Mouse (Mus musculus): ENCODE results near the gene Zranb2. TPM values are rescaled to one million over a fixed set of nuclear protein-coding genes. Genes with fewer than 3 reads are reported as not detected.

Zranb2 gene
- polyA plus RNA-seq, 1 experiment from 2014 or later, result 103 TPM

DNA sequence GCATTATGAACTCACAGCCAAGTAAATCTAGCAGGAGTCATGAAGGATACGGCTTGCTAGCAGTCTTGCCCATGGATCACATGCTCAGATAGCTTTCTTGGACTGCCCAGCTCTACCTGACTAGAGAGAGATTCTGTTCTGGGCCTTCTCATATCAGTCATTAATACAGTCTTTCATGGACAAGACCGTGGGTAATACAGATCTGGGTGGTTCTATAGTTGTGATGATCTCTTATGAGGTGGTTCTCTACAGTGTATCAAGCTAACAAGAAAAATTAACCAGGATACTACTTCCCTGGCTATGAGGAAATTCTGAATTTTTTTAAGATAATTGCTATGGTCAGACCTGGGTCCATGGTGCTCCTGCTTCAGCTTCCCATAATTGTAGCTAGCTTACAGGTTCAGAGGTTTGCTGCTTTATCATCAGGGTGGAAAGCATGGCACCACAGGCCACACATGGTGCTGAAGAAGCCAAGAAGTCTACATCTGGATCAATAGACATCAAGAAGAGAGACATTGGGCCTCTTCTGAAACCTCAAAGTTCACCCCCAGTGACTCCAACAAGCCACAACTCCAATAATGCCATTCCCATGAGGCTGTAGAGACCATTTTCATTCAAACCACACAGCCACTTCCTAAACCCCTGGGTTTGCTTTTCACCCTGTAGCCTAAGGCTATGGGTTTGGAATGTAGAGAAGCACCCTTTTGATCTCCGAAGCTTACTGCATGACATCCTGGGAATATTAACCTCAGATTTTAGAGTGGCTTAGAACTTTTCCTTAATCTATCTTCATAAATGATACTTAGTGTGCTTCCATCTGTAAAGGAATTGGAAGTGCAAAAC, 16.0 kb downstream of the Zranb2 start:
- Histone ChIP-seq H3K4me2 (no peak overlapping the region), H3K4me1 (replicated peaks) (no peaks in the 10 kb centered on the region), H3K27me3 (no peaks in the 10 kb centered on the region), H3K27ac (replicated peaks) (no peak overlapping the region), H3K36me3 (peaks cover 47% of the 10 kb centered on the region), H3K9me3 (no peaks in the 10 kb centered on the region), H3K4me3 (no peak overlapping the region), H3K9ac (no peak overlapping the region)
- ATAC-seq (ENCODE audit: low read depth), result no peak
- WGBS, result 96% methylated on average over 3 of the region's 3 CpGs

DNA sequence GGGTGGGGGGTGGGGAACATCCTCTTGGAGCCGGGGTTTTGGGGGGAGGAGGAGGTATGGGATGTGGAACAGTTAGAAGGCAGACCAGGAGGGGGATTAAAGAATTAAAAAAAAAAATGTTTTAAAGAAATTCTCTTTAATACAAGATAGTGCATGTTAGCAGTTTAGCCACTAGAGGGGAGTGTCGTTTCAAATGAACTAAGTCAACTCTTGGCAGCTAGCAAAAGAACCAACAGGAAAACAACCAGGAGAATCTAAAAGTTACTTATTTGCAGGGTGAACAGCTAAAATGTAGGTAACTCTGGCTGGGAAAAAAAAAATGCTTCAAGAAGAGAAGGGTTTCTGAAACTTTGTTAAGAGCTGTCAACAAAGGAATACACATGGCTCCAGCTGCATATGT, 31.2 kb downstream of the Zranb2 start:
- WGBS, result 11% methylated on average over 2 of the region's 2 CpGs
- Histone ChIP-seq H3K4me1 (replicated peaks) (peaks cover 14% of the 10 kb centered on the region), H3K4me3 (no peak overlapping the region), H3K36me3 (no peaks in the 10 kb centered on the region), H3K27ac (replicated peaks) (no peak overlapping the region), H3K4me2 (no peak overlapping the region), H3K9ac (no peak overlapping the region), H3K9me3 (no peaks in the 10 kb centered on the region), H3K27me3 (peaks cover 49% of the 10 kb centered on the region)
- ATAC-seq (ENCODE audit: low read depth), result peak; percentile 13; the same call in 1 of the 2 replicates

DNA sequence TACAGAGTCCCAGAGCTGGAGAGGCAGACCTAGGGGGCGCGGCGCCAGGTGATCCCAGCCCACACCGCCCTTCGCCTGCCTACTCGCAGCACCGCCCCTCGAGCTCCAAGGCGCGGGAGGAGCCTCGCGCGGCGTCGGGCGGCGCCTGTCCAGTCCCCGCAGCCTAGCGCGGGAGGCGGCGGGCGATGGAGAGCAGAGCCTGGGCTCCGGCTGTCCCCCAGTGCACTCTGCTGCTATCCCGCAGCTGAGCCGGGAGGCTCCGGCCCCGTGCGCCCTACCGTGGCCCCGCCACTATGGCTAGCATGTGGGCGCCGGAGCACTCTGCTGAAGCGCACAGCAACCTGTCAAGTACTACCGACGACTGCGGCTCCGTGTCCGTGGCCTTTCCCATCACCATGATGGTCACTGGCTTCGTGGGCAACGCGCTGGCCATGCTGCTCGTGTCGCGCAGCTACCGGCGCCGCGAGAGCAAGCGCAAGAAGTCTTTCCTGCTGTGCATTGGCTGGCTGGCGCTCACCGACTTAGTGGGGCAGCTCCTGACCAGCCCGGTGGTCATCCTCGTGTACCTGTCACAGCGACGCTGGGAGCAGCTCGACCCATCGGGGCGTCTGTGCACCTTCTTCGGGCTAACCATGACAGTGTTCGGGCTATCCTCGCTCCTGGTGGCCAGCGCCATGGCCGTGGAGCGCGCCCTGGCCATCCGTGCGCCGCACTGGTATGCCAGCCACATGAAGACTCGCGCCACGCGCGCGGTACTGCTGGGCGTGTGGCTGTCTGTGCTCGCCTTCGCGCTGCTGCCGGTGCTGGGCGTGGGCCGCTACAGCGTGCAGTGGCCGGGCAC, 33.0 kb downstream of the Zranb2 start, which contains the start of gene Ptger3:
Ptger3 (plus strand) TSS at position 168 of the 841 bp plus-strand sequence.
- Histone ChIP-seq H3K36me3 (no peaks in the 10 kb centered on the region), H3K9me3 (no peaks in the 10 kb centered on the region), H3K9ac (peak within 1 kb of the TSS; percentile 60), H3K4me1 (replicated peaks) (peaks cover 14% of the 10 kb centered on the region), H3K27me3 (peaks cover 49% of the 10 kb centered on the region), H3K27ac (replicated peaks) (no peak within 1 kb of the TSS), H3K4me2 (peak within 1 kb of the TSS; percentile 83), H3K4me3 (peak within 1 kb of the TSS; percentile 47)
- peak; percentile 76 for ATAC-seq (ENCODE audit: low read depth)
- 1% methylated on average over 84 of the region's 84 CpGs for WGBS

DNA sequence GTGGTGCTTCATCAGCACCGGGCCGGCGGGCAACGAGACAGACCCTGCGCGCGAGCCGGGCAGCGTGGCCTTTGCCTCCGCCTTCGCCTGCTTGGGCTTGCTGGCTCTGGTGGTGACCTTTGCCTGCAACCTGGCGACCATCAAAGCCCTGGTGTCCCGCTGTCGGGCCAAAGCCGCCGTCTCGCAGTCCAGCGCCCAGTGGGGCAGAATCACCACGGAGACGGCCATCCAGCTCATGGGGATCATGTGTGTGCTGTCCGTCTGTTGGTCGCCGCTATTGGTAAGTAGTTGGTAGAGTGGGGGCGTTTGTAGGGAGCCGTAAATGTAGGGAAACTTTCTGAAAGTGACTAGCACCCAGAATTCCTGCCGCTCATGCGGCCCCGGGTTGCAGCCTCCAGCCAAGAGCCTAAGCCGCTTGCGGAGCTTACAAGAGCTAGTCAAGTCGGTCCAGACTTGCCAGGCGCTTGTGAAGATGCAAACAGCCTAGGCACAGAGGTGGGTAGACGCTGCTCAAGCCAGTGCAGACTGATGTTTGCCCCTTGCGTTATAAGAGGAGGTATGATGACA, 33.7 kb downstream of the Zranb2 start:
- peaks cover 49% of the 10 kb centered on the region for H3K27me3 ChIP-seq
- H3K4me1 ChIP-seq (replicated peaks), result peaks cover 14% of the 10 kb centered on the region
- 3% methylated on average over 34 of the region's 34 CpGs for WGBS
- no peak overlapping the region for H3K27ac ChIP-seq (replicated peaks)
- no peaks in the 10 kb centered on the region for H3K36me3 ChIP-seq
- ATAC-seq (ENCODE audit: low read depth), result peak; percentile 6; the same call in 1 of the 2 replicates
- H3K4me3 ChIP-seq, result peak overlapping the region; percentile 47
- peak overlapping the region; percentile 60 for H3K9ac ChIP-seq
- no peaks in the 10 kb centered on the region for H3K9me3 ChIP-seq
- H3K4me2 ChIP-seq, result peak overlapping the region; percentile 83

DNA sequence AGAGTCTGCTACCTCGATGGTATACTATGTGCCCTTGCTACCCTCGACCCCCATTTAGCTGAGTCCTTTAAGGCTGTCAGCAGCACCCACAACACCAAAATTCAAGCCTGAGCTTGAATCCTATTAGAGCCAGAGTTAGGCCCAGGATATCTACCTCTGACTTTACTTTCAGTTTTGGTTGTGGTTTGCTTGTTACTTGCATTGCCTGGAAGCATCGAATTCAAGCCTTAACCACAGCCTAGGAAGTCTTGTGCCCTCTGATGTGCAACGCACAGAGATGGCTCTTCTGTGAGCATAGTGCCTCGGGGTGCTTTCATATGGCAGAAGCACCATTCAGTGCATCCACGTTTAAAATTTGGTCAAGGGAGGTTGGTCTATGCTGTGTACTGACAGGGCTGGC, 38.1 kb downstream of the Zranb2 start:
- Histone ChIP-seq H3K4me1 (replicated peaks) (peaks cover 9% of the 10 kb centered on the region), H3K4me3 (no peak overlapping the region), H3K4me2 (no peak overlapping the region), H3K9me3 (no peaks in the 10 kb centered on the region), H3K27ac (replicated peaks) (no peak overlapping the region), H3K27me3 (peaks cover 30% of the 10 kb centered on the region), H3K9ac (no peak overlapping the region), H3K36me3 (no peaks in the 10 kb centered on the region)
- no peak for ATAC-seq (ENCODE audit: low read depth)
- 76% methylated on average over 6 of the region's 6 CpGs for WGBS

DNA sequence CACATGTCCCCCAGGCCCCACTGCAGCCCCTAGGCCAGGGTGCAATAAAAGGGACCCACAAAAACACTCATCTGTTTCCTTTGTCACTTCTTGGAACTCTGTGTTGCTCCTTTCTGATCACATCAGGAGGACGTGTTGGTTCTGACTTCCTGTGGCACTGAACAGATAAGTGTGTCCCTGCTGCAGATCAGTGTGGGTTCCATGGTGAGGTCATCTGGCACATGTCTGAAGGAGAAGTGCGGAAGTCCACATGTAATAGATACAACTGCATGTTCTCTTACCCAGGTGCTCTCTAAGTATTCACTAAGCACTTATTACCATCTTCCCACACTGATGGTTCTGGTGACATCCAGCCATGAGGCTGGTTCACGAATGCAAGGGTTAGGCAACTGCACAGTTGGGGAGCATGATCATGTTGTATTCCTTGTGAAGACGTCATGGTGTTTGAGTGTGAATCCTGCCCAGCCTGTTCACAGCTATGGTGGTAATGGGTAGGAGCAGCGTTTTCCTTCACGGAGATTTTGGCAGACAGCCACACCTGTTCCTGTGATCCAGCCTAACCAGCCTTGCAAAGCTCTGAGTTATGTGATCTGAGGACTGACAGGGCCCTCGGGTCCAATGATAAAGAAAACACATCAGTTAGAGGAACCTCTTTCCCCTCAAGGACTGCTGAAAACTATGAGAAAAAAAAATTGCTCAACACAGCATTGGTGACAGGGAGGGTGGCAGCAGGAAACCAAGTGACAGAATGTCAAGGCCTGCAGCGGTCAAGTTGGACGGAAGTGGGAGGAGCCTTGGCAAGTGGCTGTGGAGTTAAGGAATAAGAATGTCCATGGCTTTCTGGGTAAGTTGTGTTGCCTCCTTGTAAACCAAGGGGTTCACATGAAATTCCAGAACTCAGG, 41.7 kb downstream of the Zranb2 start:
- Histone ChIP-seq H3K4me2 (no peak overlapping the region), H3K9me3 (no peaks in the 10 kb centered on the region), H3K27ac (replicated peaks) (no peak overlapping the region), H3K27me3 (no peaks in the 10 kb centered on the region), H3K36me3 (no peaks in the 10 kb centered on the region), H3K4me1 (replicated peaks) (no peaks in the 10 kb centered on the region), H3K4me3 (no peak overlapping the region), H3K9ac (no peak overlapping the region)
- ATAC-seq (ENCODE audit: low read depth), result no peak
- WGBS, result 87% methylated on average over 9 of the region's 9 CpGs

DNA sequence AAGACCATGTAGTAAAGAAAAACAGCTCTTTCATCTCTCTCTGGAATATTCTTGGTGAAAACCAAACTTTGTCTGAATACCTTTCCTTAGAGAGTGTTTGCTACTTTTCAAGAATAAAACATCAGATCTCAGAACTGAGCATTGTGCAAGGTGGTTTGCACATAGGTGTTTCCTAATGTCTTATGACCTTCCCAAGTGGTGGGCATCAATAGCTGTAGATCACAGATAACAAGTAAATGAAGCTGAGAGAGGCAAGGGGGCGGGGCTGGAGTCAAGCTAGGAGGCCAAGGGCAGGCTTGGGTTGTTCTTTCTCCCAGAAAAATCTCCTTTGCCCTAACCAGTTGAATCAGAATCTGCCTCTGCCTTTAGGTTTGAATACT, 42.4 kb downstream of the Zranb2 start:
- Histone ChIP-seq H3K4me1 (replicated peaks) (no peaks in the 10 kb centered on the region), H3K27me3 (no peaks in the 10 kb centered on the region)
- WGBS, result 81% methylated on average over 1 of the region's 1 CpGs

DNA sequence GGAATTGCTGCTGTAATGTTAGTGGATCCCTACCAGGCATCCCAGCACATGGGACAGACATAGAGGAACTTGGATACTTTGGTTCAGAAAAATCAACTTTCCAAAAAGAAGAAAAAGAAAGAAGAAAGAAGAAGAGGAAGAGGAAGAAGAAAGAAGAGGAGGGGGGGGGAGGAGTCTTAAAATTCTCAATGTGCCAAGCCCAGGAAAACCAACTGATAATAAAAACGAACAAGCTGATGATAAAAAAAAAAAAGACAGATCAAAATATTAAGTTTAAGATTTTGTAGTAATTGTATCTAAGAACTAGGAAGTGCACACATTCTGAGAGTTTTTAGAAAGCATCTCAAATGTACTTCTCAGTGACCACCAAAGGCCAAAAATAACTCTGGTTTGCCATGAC, 42.9 kb downstream of the Zranb2 start:
- H3K27ac ChIP-seq (replicated peaks), result no peak overlapping the region
- H3K4me1 ChIP-seq (replicated peaks), result no peaks in the 10 kb centered on the region
- no peak overlapping the region for H3K9ac ChIP-seq
- no peak overlapping the region for H3K4me3 ChIP-seq
- H3K9me3 ChIP-seq, result no peaks in the 10 kb centered on the region
- H3K27me3 ChIP-seq, result no peaks in the 10 kb centered on the region
- no peak overlapping the region for H3K4me2 ChIP-seq
- no peak for ATAC-seq (ENCODE audit: low read depth)
- H3K36me3 ChIP-seq, result no peaks in the 10 kb centered on the region
- WGBS, result 68% methylated on average over 1 of the region's 1 CpGs

More for the DNA sequence above, 42.4 kb downstream of the Zranb2 start:
- H3K27ac ChIP-seq (replicated peaks), result no peak overlapping the region
- H3K9me3 ChIP-seq, result no peaks in the 10 kb centered on the region
- no peak for ATAC-seq (ENCODE audit: low read depth)
- no peak overlapping the region for H3K4me2 ChIP-seq
- no peak overlapping the region for H3K4me3 ChIP-seq
- H3K36me3 ChIP-seq, result no peaks in the 10 kb centered on the region
- no peak overlapping the region for H3K9ac ChIP-seq

DNA sequence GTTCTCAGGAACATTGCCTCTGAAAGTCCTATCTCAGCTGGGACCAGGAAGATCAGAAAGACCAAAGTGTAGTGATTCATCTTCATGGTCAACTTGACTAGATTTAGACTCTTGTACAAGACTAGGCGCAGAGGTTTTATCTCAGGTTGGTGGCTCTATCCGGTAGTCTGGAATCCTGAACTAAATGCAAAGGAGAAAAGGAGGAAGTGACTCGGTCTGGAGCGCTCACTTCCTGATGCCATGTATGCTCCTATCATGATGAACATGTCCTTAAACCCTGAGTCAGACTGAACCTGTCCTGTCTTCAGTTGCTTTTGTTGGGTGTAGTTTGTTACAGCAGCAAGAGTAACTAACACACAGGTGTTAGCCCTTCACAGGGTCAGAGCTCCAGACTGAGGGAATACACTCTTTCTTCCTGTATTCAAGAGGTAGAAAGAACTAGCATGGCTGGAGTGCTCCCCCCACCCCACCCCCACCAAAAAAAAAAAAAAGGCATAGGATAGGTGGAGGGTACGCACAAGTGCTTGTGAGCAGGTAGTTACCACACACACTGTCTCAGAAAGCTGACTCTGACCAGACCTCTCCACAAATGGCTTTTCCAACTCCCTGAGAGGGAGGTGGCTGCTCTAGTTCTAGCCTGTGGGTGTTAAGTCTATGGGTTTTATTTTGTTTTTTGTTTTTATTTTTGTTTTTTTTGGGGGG, 44.7 kb downstream of the Zranb2 start:
- no peak for ATAC-seq (ENCODE audit: low read depth)
- no peaks in the 10 kb centered on the region for H3K9me3 ChIP-seq
- 89% methylated on average over 5 of the region's 5 CpGs for WGBS
- no peak overlapping the region for H3K9ac ChIP-seq
- no peaks in the 10 kb centered on the region for H3K27me3 ChIP-seq
- no peaks in the 10 kb centered on the region for H3K36me3 ChIP-seq
- no peak overlapping the region for H3K27ac ChIP-seq (replicated peaks)
- H3K4me1 ChIP-seq (replicated peaks), result peaks cover 7% of the 10 kb centered on the region
- H3K4me2 ChIP-seq, result no peak overlapping the region
- H3K4me3 ChIP-seq, result no peak overlapping the region

DNA sequence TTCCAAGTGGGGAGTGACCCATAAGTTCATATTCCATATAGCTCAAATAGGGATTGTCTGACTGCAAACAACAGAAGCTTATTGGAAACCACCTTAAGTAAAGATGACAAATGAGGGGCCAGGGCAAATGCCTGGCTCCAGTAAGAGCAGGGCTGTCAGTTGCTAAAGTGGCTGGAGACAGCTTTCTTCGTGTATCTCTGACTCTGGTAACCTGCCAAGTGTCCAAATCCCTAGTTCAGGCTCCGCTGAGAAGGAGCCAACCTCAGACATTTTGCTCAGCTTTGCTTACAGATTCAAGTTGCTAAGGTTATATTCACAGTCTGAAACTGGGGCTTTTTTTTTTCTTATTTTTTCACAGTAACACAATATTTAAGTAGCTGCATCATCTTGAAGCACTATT, 45.4 kb downstream of the Zranb2 start:
- H3K9me3 ChIP-seq, result no peaks in the 10 kb centered on the region
- no peak overlapping the region for H3K27ac ChIP-seq (replicated peaks)
- no peak overlapping the region for H3K9ac ChIP-seq
- no peak overlapping the region for H3K4me2 ChIP-seq
- H3K4me3 ChIP-seq, result no peak overlapping the region
- no peak for ATAC-seq (ENCODE audit: low read depth)
- H3K36me3 ChIP-seq, result no peaks in the 10 kb centered on the region
- 67% methylated on average over 2 of the region's 2 CpGs for WGBS
- H3K27me3 ChIP-seq, result no peaks in the 10 kb centered on the region
- H3K4me1 ChIP-seq (replicated peaks), result peaks cover 7% of the 10 kb centered on the region

DNA sequence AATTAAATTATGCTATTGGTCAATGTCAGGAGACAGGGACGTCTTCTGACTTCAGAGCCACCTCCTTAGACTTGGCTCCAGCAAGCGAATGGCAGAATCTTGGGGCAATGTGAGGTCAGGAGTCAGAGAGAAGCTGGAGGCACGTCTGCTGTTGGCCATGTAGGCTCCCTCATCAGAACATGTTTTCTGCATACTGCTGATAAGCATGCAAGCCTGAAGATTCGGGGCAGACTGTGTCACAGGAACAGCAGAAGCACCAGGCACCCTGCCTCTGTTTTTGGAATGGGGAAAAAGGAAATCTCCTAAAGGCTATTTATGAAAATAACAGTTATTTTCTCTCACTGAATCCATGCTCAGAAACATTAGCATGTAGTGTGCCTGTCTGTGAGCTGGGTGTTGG, 46.3 kb downstream of the Zranb2 start:
- Histone ChIP-seq H3K4me1 (replicated peaks) (peaks cover 7% of the 10 kb centered on the region), H3K4me3 (no peak overlapping the region), H3K27ac (replicated peaks) (no peak overlapping the region), H3K27me3 (no peaks in the 10 kb centered on the region), H3K9me3 (no peaks in the 10 kb centered on the region), H3K9ac (no peak overlapping the region), H3K36me3 (no peaks in the 10 kb centered on the region), H3K4me2 (no peak overlapping the region)
- 69% methylated on average over 4 of the region's 4 CpGs for WGBS
- no peak for ATAC-seq (ENCODE audit: low read depth)
